Mouse (Mus musculus): ENCODE results near the gene Lrrk1. TPM values are rescaled to one million over a fixed set of nuclear protein-coding genes. Genes with fewer than 3 reads are reported as not detected.
A peak's percentile ranks its signal among the peaks of the same experiment; 100 is the strongest.
"Not testable (repeated sequence)": the region's sequence is repeated elsewhere in the genome, so short reads cannot be mapped to it uniquely, and the experiment has no call there.

Gene Lrrk1
- polyA plus RNA-seq, 1 experiment from 2014 or later = 8.5 TPM

DNA sequence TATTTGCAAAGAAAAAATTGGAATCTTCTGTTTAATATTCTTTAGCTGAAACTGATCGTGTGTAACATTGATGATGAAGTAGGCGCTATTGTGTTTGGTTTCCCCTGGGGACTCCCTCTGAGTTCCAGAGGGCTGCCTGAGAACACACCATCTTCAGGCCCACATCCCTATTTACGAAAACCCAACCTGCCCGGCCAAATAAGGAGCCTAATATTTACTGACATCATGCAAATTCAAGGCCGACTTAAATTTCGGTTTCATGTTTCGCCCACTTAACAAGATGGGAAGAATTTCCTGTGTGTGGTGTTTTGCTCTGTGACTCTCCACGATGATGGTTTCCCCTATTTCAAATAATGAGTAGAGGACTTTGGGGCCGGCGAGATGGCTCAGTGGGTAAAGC, 189.7 kb downstream of the Lrrk1 start:
- Histone ChIP-seq H3K36me3 (replicated peaks) (no peaks in the 10 kb centered on the region), H3K27ac (replicated peaks) (peak overlapping the region; percentile 65; the same call in 1 of the 2 replicates), H3K27me3 (replicated peaks; ENCODE audit: low read depth, poor library complexity, severe bottlenecking) (no peaks in the 10 kb centered on the region), H3K9me3 (no peaks in the 10 kb centered on the region), H3K4me1 (peaks cover 30% of the 10 kb centered on the region), H3K4me3 (no peak overlapping the region)
- no peak for DNase-seq (ENCODE audit: low spot score)
- WGBS = 74% methylated on average over 10 of the region's 10 CpGs

DNA sequence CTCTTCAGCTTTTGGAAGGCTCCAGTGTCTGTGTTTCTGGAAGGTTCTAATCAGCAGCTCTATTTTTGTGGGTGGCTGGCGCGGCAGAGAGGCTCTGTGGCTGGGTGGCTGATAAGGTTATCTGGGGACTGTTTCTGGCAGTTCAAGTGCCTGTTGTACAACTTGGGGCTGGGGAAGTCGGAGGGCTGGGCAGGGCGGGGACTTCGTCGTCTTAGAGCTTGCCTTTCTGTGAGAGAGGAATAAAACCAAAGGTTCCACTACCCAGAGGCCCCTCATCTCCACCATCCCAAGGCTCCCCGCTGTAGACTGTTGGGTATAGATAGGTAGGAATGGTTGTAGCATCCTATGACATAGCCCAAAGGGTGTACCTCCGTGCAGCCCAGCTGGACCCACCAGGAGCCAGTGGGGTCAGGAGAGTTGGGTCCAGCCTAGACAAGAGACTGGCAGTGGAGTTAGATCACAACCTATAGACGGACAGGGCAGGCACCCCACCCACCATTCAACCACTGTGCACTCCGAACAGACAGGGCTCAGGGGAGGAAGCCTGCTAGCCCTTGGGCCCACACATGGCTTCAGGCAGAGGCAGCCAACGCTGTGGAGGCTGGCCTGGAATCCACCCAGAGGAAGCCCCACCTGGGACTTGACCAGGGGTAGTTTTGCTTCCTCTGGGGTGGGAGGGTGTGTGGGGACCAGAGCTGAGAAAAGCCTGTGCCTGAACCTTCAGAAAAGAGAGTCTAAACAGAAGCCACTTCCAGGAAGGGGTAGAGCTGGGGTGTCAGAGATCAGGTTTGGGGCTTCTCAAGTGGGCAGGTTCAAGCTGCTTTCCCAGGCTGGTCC, 191.3 kb downstream of the Lrrk1 start:
- 82% methylated on average over 11 of the region's 11 CpGs for WGBS
- DNase-seq (ENCODE audit: low spot score) = no peak
- H3K4me3 ChIP-seq = no peak overlapping the region
- H3K36me3 ChIP-seq (replicated peaks) = no peaks in the 10 kb centered on the region
- H3K27me3 ChIP-seq (replicated peaks; ENCODE audit: low read depth, poor library complexity, severe bottlenecking) = no peaks in the 10 kb centered on the region
- H3K9me3 ChIP-seq = no peaks in the 10 kb centered on the region
- peaks cover 30% of the 10 kb centered on the region for H3K4me1 ChIP-seq
- peak overlapping the region; percentile 26; the same call in 1 of the 2 replicates for H3K27ac ChIP-seq (replicated peaks)

DNA sequence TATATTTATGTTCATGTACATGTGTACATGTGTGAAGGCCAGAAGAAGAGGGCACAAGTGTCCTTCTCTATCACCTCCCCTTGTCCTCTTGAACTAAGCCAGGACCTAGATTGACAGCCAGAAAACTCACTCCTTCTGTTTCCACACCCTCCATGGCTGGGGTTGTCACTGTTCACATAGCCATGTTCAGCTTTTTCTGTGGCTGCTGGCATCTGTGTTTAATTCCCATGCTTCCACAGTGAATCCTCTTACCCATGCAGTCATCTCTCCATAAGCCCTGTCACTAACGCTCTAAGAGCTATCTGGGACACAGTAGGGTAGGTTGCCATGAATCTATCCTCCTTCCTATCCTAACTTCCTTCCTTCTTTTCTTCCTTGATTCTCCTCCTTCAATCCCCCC, 192.3 kb downstream of the Lrrk1 start:
- Histone ChIP-seq H3K4me1 (peaks cover 27% of the 10 kb centered on the region), H3K4me3 (no peak overlapping the region), H3K27me3 (replicated peaks; ENCODE audit: low read depth, poor library complexity, severe bottlenecking) (no peaks in the 10 kb centered on the region), H3K9me3 (no peaks in the 10 kb centered on the region), H3K27ac (replicated peaks) (0 out of 2 replicates have a peak overlapping the region, but pooled peaks have one; percentile 37), H3K36me3 (replicated peaks) (no peaks in the 10 kb centered on the region)
- no peak for DNase-seq (ENCODE audit: low spot score)
- 78% methylated on average over 1 of the region's 1 CpGs for WGBS

DNA sequence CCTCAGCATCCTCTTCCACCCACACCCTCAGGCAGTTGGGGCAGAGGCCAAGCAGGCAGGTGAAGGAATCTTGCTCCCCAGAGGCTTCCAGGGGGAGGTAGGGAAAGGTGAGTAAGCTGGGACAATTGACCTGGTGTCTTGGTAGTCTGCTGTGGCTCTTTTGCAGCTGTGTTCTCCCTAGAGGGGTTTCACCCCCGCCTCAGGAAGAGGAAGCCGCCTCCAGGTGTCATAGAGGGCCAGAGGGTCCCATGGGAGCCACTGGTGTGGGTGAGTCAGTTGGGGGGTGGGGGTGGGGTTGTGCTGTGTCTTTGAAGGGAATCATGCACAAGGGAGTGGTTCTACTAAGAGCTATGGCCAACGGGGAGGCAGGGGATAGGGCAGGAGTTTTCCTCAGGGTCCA, 193.6 kb downstream of the Lrrk1 start:
- 79% methylated on average over 3 of the region's 3 CpGs for WGBS
- Histone ChIP-seq H3K9me3 (no peaks in the 10 kb centered on the region), H3K27me3 (replicated peaks; ENCODE audit: low read depth, poor library complexity, severe bottlenecking) (no peaks in the 10 kb centered on the region), H3K4me3 (no peak overlapping the region), H3K4me1 (peaks cover 17% of the 10 kb centered on the region), H3K27ac (replicated peaks) (no peak overlapping the region), H3K36me3 (replicated peaks) (no peaks in the 10 kb centered on the region)
- no peak for DNase-seq (ENCODE audit: low spot score)

DNA sequence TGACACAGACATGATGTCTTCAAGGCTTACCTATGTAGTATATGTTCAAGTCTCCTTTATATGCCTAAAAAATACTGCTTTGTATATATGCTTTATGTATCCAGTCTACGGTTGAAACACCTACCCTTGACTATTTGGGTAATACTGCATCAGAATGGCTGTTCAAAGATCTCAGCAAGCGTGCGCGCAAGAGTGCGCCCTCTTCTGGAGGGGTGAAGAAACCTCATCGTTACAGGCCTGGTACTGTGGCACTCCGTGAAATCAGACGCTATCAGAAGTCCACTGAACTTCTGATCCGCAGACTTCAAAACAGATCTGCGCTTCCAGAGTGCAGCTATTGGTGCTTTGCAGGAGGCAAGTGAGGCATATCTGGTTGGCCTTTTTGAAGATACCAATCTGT, 197.8 kb downstream of the Lrrk1 start:
- H3K4me3 ChIP-seq; DNase-seq (ENCODE audit: low spot score); H3K36me3 ChIP-seq (replicated peaks); H3K27ac ChIP-seq (replicated peaks); H3K4me1 ChIP-seq; H3K27me3 ChIP-seq (replicated peaks; ENCODE audit: low read depth, poor library complexity, severe bottlenecking); H3K9me3 ChIP-seq: not testable (repeated sequence)
- WGBS = 89% methylated on average over 10 of the region's 10 CpGs

DNA sequence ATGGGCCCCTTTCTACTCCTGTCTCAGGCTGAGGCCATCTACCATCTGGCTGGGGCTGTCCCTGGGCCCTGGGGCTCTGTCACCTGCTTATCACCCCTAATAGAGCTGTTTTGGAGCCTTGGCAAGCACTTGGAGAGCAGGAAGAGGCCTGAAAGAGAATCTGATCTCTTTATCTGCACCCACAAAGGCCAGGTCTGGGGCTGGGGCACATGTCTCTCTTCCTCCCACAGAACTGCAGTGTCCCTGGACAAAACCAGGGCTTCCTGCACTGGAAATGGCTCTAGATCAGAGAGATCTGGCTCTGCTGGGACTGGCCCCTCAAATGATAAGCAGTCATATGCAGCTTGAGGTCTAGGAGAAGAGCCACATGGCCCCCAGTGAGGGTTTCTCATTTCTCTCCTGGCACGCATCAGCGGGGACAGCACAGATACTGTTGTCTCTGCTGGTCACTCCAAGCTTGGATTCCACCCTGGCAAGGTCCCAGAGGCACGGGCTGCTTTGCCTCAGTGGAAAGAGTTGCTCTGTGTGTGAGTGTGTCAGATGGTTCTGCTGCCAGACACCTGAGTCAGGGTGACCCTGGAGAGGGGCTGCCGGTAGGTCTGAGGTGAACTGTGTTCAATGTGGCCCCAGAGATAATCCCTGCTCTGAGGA, 200.4 kb downstream of the Lrrk1 start:
- H3K4me1 ChIP-seq = no peaks in the 10 kb centered on the region
- no peak for DNase-seq (ENCODE audit: low spot score)
- 89% methylated on average over 4 of the region's 4 CpGs for WGBS
- peak overlapping the region; percentile 48 for H3K27ac ChIP-seq (replicated peaks)
- no peaks in the 10 kb centered on the region for H3K9me3 ChIP-seq
- no peaks in the 10 kb centered on the region for H3K27me3 ChIP-seq (replicated peaks; ENCODE audit: low read depth, poor library complexity, severe bottlenecking)
- no peaks in the 10 kb centered on the region for H3K36me3 ChIP-seq (replicated peaks)
- H3K4me3 ChIP-seq = no peak overlapping the region

DNA sequence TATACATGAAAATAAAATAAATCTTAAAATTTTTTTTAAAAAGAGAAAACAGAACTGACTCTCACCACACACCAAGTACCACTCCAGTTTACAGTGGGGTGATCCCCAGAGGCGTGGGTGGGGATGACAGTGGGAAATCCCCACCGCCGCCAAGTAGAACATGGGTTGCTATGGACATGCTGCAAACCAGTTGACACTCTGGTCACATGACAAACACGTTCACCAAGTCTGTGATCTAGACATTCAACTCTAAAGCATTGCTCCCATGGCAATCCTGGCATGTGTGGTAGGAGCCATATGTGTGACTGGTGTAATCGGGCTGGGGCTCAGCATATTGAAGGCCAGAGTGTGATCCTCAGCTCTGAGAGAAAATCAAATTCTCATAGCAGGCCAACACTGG, 202.8 kb downstream of the Lrrk1 start:
- Histone ChIP-seq H3K4me3 (no peak overlapping the region), H3K9me3 (0 out of 2 replicates have a peak, but pooled peaks cover 2% of the 10 kb centered on the region), H3K36me3 (replicated peaks) (no peaks in the 10 kb centered on the region), H3K27ac (replicated peaks) (no peak overlapping the region), H3K27me3 (replicated peaks; ENCODE audit: low read depth, poor library complexity, severe bottlenecking) (no peaks in the 10 kb centered on the region), H3K4me1 (no peaks in the 10 kb centered on the region)
- DNase-seq (ENCODE audit: low spot score) = no peak
- WGBS = 90% methylated on average over 5 of the region's 5 CpGs

DNA sequence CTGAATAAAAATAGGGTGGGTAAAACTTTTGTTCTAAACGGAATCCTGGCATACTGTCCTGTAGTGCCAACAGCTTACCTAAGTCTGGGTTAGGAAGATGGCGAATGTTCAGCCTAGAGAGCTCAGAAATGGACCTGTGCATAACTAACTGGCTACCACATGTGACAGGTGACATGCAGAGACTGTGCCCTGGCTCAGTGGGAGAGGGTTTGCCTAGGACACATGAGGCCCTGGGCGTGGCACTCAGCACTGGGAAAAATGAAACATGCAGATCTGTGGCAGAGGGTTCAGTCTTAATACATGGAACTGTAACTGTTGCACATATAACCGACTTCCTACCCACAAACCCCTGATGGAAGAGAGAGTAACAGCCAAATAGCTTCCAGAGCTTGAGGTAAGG, 204.1 kb downstream of the Lrrk1 start:
- Histone ChIP-seq H3K4me3 (no peak overlapping the region), H3K36me3 (replicated peaks) (no peaks in the 10 kb centered on the region), H3K27ac (replicated peaks) (no peak overlapping the region), H3K9me3 (0 out of 2 replicates have a peak, but pooled peaks cover 2% of the 10 kb centered on the region), H3K27me3 (replicated peaks; ENCODE audit: low read depth, poor library complexity, severe bottlenecking) (no peaks in the 10 kb centered on the region), H3K4me1 (peaks cover 4% of the 10 kb centered on the region)
- DNase-seq (ENCODE audit: low spot score) = no peak
- WGBS = 90% methylated on average over 4 of the region's 4 CpGs

DNA sequence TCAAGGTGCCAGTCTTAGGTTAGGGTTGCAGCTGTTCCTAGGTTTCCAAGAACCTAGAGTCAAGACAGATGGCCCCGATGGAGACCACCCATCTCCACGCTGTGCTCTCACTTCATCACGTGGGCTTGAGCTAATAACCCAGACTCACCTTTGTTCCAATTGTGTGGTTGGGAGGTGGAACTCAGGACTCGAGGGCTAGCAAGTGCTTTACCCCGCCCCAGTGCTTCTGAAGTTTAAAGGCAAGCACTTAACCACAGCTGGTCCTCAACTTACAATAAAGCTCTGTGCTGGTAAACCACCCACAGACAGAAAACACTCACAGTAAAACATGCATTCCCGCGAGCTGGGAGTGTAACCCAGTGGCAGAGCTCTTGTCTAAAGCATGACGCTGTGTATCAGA, 204.7 kb downstream of the Lrrk1 start:
- Histone ChIP-seq H3K4me3 (no peak overlapping the region), H3K36me3 (replicated peaks) (no peaks in the 10 kb centered on the region), H3K27ac (replicated peaks) (no peak overlapping the region), H3K27me3 (replicated peaks; ENCODE audit: low read depth, poor library complexity, severe bottlenecking) (no peaks in the 10 kb centered on the region), H3K9me3 (0 out of 2 replicates have a peak, but pooled peaks cover 2% of the 10 kb centered on the region), H3K4me1 (peaks cover 8% of the 10 kb centered on the region)
- DNase-seq (ENCODE audit: low spot score) = no peak
- WGBS = 83% methylated on average over 8 of the region's 8 CpGs

DNA sequence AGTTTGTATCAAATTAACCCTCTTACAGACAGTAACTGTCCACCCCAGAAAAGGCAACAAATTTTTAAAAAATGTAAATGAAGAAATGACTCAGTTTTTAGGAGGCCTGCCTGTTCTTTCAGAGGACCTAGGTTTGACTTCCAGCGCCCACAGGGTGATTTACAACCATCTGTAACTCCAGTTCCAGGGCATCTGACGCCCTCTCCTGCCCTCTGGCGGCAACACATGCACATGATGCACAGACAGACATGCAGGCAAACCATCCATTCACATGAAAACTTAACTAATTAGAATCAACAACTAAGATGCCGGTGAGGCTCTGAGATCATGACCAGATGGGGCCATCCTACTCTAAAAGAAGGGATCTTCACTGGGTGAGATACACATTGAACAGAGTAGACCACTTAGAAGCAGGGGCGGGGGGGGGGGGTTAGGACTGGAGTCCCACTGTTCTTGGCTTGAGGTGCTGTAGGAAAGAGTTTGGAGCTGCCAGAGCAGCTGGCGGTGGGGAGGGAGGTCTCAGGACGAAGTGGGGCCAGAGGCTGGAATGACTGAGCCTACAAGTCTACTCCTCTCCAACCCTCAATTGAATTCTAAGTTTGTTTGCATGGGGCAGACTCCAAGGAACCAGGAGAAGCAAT, 206.0 kb downstream of the Lrrk1 start:
- H3K36me3 ChIP-seq (replicated peaks) = no peaks in the 10 kb centered on the region
- 0 out of 2 replicates have a peak, but pooled peaks cover 2% of the 10 kb centered on the region for H3K9me3 ChIP-seq
- no peak overlapping the region for H3K4me3 ChIP-seq
- no peak for DNase-seq (ENCODE audit: low spot score)
- H3K27ac ChIP-seq (replicated peaks) = no peak overlapping the region
- peaks cover 8% of the 10 kb centered on the region for H3K4me1 ChIP-seq
- 82% methylated on average over 7 of the region's 7 CpGs for WGBS
- no peaks in the 10 kb centered on the region for H3K27me3 ChIP-seq (replicated peaks; ENCODE audit: low read depth, poor library complexity, severe bottlenecking)

DNA sequence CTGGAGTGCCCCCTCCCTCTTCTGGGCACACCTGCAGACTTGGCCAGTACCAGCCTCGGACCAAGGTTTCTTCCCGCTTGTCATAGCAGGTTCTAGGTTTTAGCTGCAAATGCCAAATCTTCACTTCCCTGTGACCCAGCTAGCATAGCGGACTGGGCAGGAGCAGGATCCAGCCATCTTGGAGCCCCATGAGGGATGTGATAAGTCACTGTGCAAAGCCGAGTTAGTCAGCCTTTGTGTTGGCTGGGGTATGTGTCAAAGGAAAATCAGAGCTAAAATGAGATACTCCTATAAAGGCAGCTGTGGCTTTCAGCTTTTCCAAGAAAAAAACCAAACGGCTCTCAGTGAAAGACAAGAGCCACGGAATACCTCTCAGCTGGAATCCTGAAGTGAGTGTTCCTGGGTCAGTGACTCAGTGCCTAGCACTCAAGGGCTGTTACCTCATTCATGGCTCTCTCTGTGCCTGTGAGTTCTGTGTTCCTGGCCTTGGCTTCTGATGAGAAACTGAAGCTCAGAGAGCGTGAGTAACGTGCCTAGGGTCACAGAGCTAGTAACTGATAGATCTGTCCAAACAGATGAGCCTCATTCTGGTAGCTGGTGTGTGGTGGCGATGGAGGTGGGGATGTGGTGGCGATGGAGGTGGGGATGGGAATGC, 207.3 kb downstream of the Lrrk1 start:
- no peak for DNase-seq (ENCODE audit: low spot score)
- Histone ChIP-seq H3K4me1 (peaks cover 8% of the 10 kb centered on the region), H3K27me3 (replicated peaks; ENCODE audit: low read depth, poor library complexity, severe bottlenecking) (no peaks in the 10 kb centered on the region), H3K27ac (replicated peaks) (no peak overlapping the region), H3K36me3 (replicated peaks) (peaks cover 6% of the 10 kb centered on the region), H3K4me3 (no peak overlapping the region), H3K9me3 (0 out of 2 replicates have a peak, but pooled peaks cover 2% of the 10 kb centered on the region)
- WGBS = 85% methylated on average over 10 of the region's 10 CpGs

DNA sequence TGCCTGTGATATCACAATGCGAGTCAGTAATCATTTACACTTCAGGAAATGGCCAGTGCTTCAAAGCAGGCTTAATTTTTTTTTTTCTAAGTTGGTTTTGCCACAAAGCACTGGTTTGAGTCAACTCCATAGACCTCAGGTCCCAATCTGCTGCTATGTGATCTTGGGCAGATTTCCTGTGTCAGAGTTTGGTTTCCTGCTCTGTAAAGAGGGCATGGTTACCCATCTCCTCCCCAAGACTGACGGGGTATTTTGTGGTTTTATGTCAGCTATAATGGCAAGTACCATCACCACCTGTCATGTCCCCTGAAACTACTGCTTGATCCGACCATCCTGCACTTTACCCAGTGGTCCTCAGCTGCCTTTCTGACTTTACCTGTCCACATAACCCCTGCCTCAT, 207.9 kb downstream of the Lrrk1 start:
- DNase-seq (ENCODE audit: low spot score) = no peak
- Histone ChIP-seq H3K27ac (replicated peaks) (no peak overlapping the region), H3K27me3 (replicated peaks; ENCODE audit: low read depth, poor library complexity, severe bottlenecking) (no peaks in the 10 kb centered on the region), H3K9me3 (0 out of 2 replicates have a peak, but pooled peaks cover 2% of the 10 kb centered on the region), H3K4me1 (peaks cover 8% of the 10 kb centered on the region), H3K4me3 (no peak overlapping the region), H3K36me3 (replicated peaks) (peaks cover 12% of the 10 kb centered on the region)
- 86% methylated on average over 3 of the region's 3 CpGs for WGBS

Data from embryonic facial prominence, embryonic 10.5 days (tissue).